Mouse (Mus musculus): ENCODE data around the gene Timmdc1. TPM values are rescaled to one million over a fixed set of nuclear protein-coding genes. Genes with fewer than 3 reads are reported as not detected.

Gene Timmdc1
- total and polyA plus RNA-seq, 3 experiments, result 22.2 to 66.1 (median 60.4) TPM

DNA sequence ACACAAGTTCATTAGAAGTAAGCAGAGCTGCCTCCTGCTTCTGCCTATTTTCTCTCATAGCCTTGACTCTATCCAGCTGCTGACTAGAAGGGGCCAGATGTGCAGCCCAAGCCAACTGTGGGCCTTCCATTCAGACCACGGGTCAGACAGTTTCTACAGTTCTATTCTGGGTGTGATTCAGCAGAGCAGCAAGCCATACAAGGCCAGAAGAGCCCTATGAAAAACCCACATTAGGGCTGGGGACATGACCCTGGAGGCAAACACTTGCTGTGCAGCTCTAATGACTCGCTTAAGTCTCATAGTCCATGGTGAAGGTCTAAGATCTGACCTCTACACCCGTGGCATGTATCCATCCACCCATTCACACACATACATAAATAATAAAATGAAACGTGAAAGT is 56.4 kb downstream of the Timmdc1 start:
- Histone ChIP-seq H3K9ac (ENCODE audit: low read depth, low read length) (no peak overlapping the region), H3K27ac (no peak overlapping the region), H3K4me1 (ENCODE audit: control insufficient read depth, insufficient read depth, low read length) (no peaks in the 10 kb centered on the region), H3K36me3 (ENCODE audit: control insufficient read depth, insufficient read depth, low read length) (no peaks in the 10 kb centered on the region), H3K27me3 (ENCODE audit: control insufficient read depth, insufficient read depth, low read length) (no peaks in the 10 kb centered on the region), H3K4me3 (no peak overlapping the region), H3K79me2 (replicated peaks; ENCODE audit: control insufficient read depth, insufficient read depth, low read length) (no peaks in the 10 kb centered on the region)
- intact Hi-C loops (cut with DNase I), result no loop called here
- TF ChIP-seq EP300 (IDR thresholded peaks at IDR 0.05; ENCODE audit: insufficient read depth, low read depth, low read length), result no peak
- TF ChIP-seq CTCF (IDR thresholded peaks at IDR 0.05), result no peak
- TF ChIP-seq POLR2A (IDR thresholded peaks at IDR 0.05; ENCODE audit: insufficient read depth, low read depth, low read length), result no peak
- WGBS, result 80% methylated on average over 4 of the region's 4 CpGs
- DNase-seq, result no peak

DNA sequence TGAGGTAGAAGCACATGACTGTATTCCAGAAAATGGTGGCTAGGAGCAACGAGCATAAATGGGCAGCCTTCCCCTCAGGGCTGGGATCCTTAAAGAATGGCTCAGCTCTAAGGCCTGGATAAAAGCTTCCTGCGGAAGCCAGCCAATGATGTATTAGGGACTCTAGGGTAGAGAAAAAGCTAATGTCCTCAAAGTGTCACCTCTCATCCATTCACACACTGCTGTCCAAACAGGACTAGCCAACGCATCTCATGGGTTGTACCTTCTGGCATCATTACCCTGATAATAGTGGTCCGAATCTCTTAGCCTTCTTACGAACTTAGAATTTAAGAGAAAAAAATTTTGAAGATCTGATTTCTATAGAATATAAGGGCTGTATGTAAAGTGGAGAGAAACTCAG is 59.2 kb downstream of the Timmdc1 start:
- no peak for DNase-seq
- WGBS, result 90% methylated on average over 5 of the region's 5 CpGs
- H3K79me2 ChIP-seq (replicated peaks; ENCODE audit: control insufficient read depth, insufficient read depth, low read length), result no peaks in the 10 kb centered on the region
- no peak overlapping the region for H3K27ac ChIP-seq
- intact Hi-C loops (cut with DNase I), result no loop called here
- no peak overlapping the region for H3K4me3 ChIP-seq
- no peak for TF ChIP-seq EP300 (IDR thresholded peaks at IDR 0.05; ENCODE audit: insufficient read depth, low read depth, low read length)
- TF ChIP-seq POLR2A (IDR thresholded peaks at IDR 0.05; ENCODE audit: insufficient read depth, low read depth, low read length), result no peak
- TF ChIP-seq CTCF (IDR thresholded peaks at IDR 0.05), result no peak
- no peaks in the 10 kb centered on the region for H3K36me3 ChIP-seq (ENCODE audit: control insufficient read depth, insufficient read depth, low read length)
- no peaks in the 10 kb centered on the region for H3K4me1 ChIP-seq (ENCODE audit: control insufficient read depth, insufficient read depth, low read length)
- H3K9ac ChIP-seq (ENCODE audit: low read depth, low read length), result no peak overlapping the region
- no peaks in the 10 kb centered on the region for H3K27me3 ChIP-seq (ENCODE audit: control insufficient read depth, insufficient read depth, low read length)

DNA sequence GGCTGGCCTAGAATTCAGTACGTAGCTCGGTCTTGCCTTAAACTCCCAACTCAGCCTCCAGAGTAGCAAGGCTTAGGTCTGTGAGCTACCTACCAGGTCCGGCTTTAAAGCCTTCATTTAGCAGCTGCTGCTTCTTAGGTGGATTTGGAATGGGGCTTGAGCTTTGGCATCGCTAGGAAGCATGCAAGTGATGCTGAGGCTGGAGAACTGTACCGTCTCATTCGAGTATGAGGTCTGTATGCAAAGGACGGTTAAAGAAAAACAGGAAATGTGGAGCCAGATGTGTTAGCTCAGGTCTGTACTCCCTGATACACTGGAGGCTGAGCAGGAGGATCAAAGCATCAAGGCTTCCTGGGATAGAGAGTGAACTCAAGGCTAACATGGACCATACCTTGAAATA is 60.3 kb downstream of the Timmdc1 start:
- intact Hi-C loops (cut with DNase I), result no loop called here
- TF ChIP-seq EP300 (IDR thresholded peaks at IDR 0.05; ENCODE audit: insufficient read depth, low read depth, low read length) (no peak), CTCF (IDR thresholded peaks at IDR 0.05) (no peak), POLR2A (IDR thresholded peaks at IDR 0.05; ENCODE audit: insufficient read depth, low read depth, low read length) (no peak)
- Histone ChIP-seq H3K79me2 (replicated peaks; ENCODE audit: control insufficient read depth, insufficient read depth, low read length) (no peaks in the 10 kb centered on the region), H3K4me3 (no peak overlapping the region), H3K4me1 (ENCODE audit: control insufficient read depth, insufficient read depth, low read length) (no peaks in the 10 kb centered on the region), H3K9ac (ENCODE audit: low read depth, low read length) (no peak overlapping the region), H3K36me3 (ENCODE audit: control insufficient read depth, insufficient read depth, low read length) (no peaks in the 10 kb centered on the region), H3K27ac (no peak overlapping the region), H3K27me3 (ENCODE audit: control insufficient read depth, insufficient read depth, low read length) (no peaks in the 10 kb centered on the region)
- WGBS, result 67% methylated on average over 7 of the region's 7 CpGs
- DNase-seq, result no peak

DNA sequence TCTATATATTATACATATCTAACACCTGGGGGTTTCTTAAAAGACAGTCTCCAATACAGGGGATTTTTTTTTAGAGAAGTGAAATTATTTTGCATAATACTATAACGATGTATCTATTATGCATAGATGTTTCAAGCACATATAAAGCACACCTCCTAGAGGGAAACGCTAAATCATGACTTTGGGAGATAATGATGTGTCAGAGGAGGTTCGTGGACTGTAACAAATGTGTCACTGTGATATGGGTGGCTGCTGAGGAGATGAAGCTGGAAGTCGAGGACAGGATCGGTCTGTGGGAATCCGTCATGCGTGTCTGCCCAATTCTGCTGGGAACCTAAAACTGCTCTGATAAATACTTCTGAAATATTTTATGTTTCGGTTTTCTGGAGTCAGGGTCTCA is 60.7 kb downstream of the Timmdc1 start:
- intact Hi-C loops (cut with DNase I), result no loop called here
- Histone ChIP-seq H3K36me3 (ENCODE audit: control insufficient read depth, insufficient read depth, low read length) (no peaks in the 10 kb centered on the region), H3K27ac (no peak overlapping the region), H3K9ac (ENCODE audit: low read depth, low read length) (no peak overlapping the region), H3K27me3 (ENCODE audit: control insufficient read depth, insufficient read depth, low read length) (no peaks in the 10 kb centered on the region), H3K4me1 (ENCODE audit: control insufficient read depth, insufficient read depth, low read length) (no peaks in the 10 kb centered on the region), H3K79me2 (replicated peaks; ENCODE audit: control insufficient read depth, insufficient read depth, low read length) (no peaks in the 10 kb centered on the region), H3K4me3 (no peak overlapping the region)
- no peak for DNase-seq
- WGBS, result 79% methylated on average over 8 of the region's 8 CpGs
- TF ChIP-seq POLR2A (IDR thresholded peaks at IDR 0.05; ENCODE audit: insufficient read depth, low read depth, low read length) (no peak), EP300 (IDR thresholded peaks at IDR 0.05; ENCODE audit: insufficient read depth, low read depth, low read length) (no peak), CTCF (IDR thresholded peaks at IDR 0.05) (no peak)

DNA sequence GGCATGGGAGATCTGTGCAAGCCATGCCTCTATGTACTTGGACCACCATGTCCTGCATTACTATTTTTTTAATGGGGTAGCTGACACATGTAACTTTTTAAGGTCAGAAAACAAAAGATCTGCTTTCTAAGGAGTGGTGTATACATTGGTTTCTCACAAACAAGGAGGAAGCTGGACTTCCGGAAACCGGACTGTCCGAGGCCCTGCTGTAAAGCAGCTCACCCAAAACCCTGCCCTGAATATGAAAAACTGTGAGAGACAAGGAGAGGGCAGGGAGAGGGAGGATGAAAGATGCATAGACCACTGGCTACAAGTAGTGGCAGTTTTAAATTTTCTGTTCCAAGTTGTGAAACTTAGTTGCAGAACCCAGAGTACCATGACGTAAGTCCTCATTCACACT is 62.5 kb downstream of the Timmdc1 start:
- H3K36me3 ChIP-seq (ENCODE audit: control insufficient read depth, insufficient read depth, low read length), result no peaks in the 10 kb centered on the region
- H3K79me2 ChIP-seq (replicated peaks; ENCODE audit: control insufficient read depth, insufficient read depth, low read length), result no peaks in the 10 kb centered on the region
- intact Hi-C loops (cut with DNase I), result no loop called here
- no peaks in the 10 kb centered on the region for H3K4me1 ChIP-seq (ENCODE audit: control insufficient read depth, insufficient read depth, low read length)
- no peak overlapping the region for H3K9ac ChIP-seq (ENCODE audit: low read depth, low read length)
- TF ChIP-seq POLR2A (IDR thresholded peaks at IDR 0.05; ENCODE audit: insufficient read depth, low read depth, low read length) (no peak), EP300 (IDR thresholded peaks at IDR 0.05; ENCODE audit: insufficient read depth, low read depth, low read length) (no peak), CTCF (IDR thresholded peaks at IDR 0.05) (no peak)
- no peak for DNase-seq
- WGBS, result 78% methylated on average over 4 of the region's 4 CpGs
- no peaks in the 10 kb centered on the region for H3K27me3 ChIP-seq (ENCODE audit: control insufficient read depth, insufficient read depth, low read length)
- no peak overlapping the region for H3K4me3 ChIP-seq
- H3K27ac ChIP-seq, result no peak overlapping the region

DNA sequence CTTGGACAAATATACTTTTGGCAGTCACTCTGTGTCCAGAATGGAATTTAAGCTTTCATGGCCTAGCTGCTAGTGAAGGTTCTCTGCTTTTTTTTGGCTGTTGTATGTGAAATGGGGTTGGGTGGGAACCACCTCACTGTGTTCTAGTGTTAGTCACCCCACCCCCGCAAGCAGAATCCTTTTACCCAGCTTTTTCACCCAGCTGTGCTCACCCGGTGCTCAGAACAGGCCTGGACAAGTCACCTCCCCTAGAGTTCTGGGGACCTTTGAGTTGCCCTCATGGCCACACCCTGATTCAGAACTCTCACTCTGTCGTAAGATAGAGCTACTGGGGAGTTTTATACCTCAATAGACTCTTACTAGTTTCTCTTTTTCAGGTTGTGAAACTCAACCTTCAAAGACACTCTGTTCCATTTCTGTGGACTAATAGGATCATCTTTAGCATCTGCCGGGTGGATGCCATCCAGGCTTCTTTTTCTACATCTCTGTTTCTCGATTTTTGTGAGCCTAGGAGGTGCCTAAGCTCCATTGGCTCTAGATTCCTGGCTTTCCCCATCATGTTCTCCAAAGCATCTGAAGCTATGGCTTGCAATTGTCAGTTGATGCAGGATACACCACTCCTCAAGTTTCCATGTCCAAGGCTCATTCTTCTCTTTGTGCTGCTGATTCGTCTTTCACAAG is 63.7 kb downstream of the Timmdc1 start:
- no peaks in the 10 kb centered on the region for H3K36me3 ChIP-seq (ENCODE audit: control insufficient read depth, insufficient read depth, low read length)
- no peak for TF ChIP-seq EP300 (IDR thresholded peaks at IDR 0.05; ENCODE audit: insufficient read depth, low read depth, low read length)
- TF ChIP-seq CTCF (IDR thresholded peaks at IDR 0.05), result no peak
- no peak for TF ChIP-seq POLR2A (IDR thresholded peaks at IDR 0.05; ENCODE audit: insufficient read depth, low read depth, low read length)
- no peaks in the 10 kb centered on the region for H3K79me2 ChIP-seq (replicated peaks; ENCODE audit: control insufficient read depth, insufficient read depth, low read length)
- H3K9ac ChIP-seq (ENCODE audit: low read depth, low read length), result no peak overlapping the region
- H3K4me1 ChIP-seq (ENCODE audit: control insufficient read depth, insufficient read depth, low read length), result no peaks in the 10 kb centered on the region
- H3K27ac ChIP-seq, result no peak overlapping the region
- DNase-seq, result peak in 1 of 2 experiments; percentile 23
- H3K27me3 ChIP-seq (ENCODE audit: control insufficient read depth, insufficient read depth, low read length), result no peaks in the 10 kb centered on the region
- 59% methylated on average over 6 of the region's 6 CpGs for WGBS
- intact Hi-C loops (cut with DNase I), result no loop called here
- no peak overlapping the region for H3K4me3 ChIP-seq
